Mouse (Mus musculus) left cerebral cortex, adult 2 months (tissue): ENCODE measurements at regions not wholly inside any gene's neighbourhood (a gene's known extent, or its start where the extent isn't known, plus 50 kb on each side); places are given as distances from the start of the nearest gene placed in this dataset.

Experiments used
- DNase-seq, 2 experiments: peaks; one replicate each; pipeline ENCODE4 v3.0.0; 2021 to 2022; ENCODE audit warnings: low spot score in 2 of 2, mixed read lengths in 1 of 2; ENCODE audit errors: extremely low spot score in 1 of 2
- H3K27ac ChIP-seq: fragments of 200-600 bp; 2 replicates; pipeline ENCODE4 v1.8.1; 2022
- H3K4me3 ChIP-seq: fragments of 200-600 bp; 2 replicates; pipeline ENCODE4 v1.8.1; 2022
- CTCF ChIP-seq: fragments of 200-600 bp; IDR thresholded peaks from 2 replicates; pipeline ENCODE4 v1.8.1; 2022; ENCODE audit warnings: antibody characterized with exemption, mild to moderate bottlenecking, moderate library complexity
- intact Hi-C: fragments of 180-260 bp; cut with DNase I; formaldehyde crosslinking; loops from one replicate; pipeline ENCODE4 v1.15.1; 2025

DNA sequence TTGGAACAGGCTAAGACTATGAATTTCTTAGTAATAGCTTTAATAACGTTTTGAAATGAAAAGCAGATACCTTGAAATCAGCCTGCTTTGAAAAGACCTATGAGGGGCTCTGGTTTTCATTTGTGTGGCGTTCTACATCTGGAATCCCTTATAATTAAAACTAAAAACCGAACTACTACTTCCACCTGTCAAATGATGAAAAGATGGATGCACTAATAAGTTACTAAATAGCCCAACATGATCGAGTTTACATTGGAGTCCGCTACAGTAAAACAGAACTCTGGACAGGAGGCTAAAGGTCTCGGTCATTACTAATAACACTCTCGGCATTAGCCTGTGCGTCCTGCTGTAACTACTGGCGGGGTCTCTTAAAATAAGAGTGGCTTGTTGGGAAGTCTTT is 154.3 kb upstream of the Cdkn3 start:
- Histone ChIP-seq H3K4me3 (no peak overlapping the region), H3K27ac (no peak overlapping the region)
- intact Hi-C loops, result no loop called here
- TF ChIP-seq CTCF, result no peak
- no peak for DNase-seq

DNA sequence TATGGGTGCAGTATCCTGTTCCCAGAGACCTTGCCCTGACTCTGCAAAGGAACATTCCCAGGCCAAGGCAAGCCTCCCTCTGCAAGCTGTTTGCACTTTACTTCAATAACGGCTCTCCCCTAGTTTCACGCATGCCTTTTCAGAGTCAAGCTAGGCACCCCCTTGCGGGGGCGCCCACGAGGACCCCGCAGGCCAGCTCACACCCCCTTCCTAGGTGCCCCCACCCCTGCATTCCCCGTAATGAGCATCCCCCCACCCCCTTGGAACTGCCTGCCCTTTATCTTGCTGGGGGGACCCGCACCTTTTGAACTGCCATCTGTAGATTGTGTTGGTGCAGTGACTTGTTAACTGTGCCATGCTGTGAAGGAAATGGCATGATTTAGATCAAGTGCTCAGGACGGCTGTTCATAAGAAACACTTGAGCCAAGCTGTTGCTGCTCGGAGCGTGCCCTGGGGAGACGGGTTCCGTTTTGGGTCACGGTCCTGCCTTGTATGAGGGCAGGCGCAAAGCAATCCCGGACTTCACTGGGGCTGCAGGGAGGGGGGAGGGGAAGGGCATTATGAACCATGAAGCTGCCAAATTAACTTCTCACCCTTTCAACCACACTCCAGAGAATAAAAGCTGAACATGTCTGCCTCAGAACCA is 155.3 kb upstream of the Cdkn3 start:
- no peak for TF ChIP-seq CTCF
- no peak for DNase-seq
- H3K4me3 ChIP-seq, result no peak overlapping the region
- intact Hi-C loops, result no loop called here
- H3K27ac ChIP-seq, result no peak overlapping the region

DNA sequence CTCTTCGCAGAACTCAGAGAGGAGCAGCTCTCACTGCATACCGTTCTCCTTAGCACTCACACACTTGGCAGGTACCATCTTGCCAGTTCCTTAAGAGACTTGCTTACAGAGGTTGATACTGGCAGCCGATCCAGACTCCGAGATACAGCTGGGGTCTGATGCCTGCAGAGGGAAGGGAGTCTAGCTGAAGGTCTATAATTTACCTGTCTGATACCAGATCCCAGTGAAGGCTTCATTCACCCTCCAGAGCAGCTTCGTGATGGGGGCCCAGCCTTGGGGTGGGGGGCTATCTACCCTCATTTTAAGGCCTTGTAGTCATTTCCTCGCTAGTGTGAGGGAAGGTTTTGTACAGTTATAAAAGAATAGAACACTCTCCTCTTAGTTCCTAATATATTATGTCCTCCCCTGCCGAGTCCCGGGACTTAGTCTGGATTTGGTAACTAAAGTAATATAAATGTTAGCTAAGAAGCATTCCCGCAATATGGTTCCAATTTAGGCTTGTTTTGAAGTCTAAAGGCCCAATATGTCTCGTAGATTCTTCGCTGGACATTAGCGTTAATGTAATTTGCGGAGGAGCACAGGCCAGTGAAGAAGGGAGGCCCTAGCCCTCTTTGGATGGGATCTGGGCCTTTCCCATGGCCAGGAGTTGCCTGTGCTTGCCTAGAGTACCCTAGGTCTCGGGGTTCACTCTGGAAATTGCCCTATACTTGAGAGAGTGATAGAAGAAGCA is 156.0 kb upstream of the Cdkn3 start:
- H3K27ac ChIP-seq, result no peak overlapping the region
- TF ChIP-seq CTCF, result no peak
- DNase-seq, result no peak
- intact Hi-C loops, result no loop called here
- H3K4me3 ChIP-seq, result no peak overlapping the region

DNA sequence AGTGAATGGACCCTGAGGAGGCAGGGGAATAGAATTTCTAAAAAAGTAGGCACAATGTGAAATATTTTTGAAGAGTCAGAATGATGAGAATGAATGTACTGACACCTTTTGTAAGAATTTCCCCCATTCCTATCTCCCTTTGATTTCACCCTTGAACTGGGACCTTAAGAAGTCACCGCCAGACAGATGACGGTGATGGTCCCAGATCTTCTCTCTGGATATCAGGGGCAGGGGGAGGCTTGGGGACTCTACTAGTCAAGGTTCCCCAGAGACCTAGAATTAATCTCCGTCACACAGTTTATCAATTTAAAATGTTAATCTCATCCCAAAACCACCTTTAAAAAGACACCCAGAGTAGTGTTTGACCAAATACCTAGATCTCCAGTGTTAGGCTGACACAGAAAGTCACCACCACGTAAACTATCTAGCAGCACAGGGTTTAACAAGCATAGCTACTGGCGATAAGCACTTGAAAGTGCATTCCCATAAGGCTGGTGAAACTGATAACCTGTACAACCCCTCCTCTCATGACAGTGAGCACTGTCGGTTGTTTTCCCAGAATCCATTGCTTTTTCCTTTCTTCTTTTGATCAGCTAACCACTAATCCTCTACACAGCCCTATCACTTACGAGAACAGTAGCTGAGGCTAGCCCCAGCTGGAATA is 163.5 kb upstream of the Cdkn3 start:
- Histone ChIP-seq H3K4me3 (no peak overlapping the region), H3K27ac (no peak overlapping the region)
- DNase-seq, result no peak
- TF ChIP-seq CTCF, result no peak
- intact Hi-C loops, result no loop called here

DNA sequence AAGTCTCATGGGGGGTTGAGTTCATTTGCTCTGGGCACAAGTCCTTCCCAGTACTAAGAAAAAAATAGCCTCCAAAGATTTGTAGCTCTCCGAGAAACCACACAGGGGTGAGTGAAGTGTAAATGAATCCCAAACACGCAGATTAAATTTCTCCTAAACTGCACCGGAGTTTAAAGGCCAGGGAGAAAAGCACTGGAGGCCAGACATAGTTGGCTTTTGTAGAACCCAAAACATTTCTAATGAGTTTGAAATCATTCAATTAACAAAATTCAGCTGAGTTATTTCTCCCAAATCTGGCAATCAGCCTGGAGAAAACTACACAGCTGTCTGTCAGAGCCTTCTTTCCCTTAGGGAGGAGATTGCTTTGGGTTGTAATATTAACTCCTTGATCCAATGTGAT is 166.2 kb upstream of the Cdkn3 start:
- intact Hi-C loops, result no loop called here
- DNase-seq, result no peak
- no peak for TF ChIP-seq CTCF
- no peak overlapping the region for H3K27ac ChIP-seq
- H3K4me3 ChIP-seq, result no peak overlapping the region

DNA sequence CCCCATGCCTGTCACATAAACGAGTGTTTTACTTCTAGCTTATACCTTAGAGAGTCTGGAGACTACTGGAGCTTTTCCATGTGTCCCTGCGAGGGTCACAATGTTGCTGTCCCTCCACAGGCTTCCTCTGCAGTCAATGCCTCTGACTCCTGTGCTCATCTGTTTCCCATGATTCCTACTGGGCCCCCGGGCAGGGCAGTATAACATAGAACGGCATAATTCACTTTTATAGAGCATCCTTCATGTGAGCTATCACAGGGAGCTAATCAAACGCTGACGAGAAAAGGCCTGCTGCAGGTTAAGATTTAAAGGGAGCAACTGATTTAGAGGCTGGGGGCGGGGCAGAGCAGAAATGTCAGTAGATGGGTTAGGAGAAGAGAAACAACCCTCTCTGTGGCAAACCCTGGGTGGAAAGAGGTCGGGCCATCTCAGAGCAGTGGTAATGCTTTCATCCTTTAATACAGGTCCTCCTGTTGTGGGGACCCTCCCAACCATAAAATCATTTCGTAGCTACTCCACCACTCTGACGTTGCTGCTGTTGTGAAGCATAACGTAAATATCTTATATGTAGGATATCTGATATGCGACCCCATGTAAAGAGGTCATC is 168.5 kb upstream of the Cdkn3 start:
- H3K4me3 ChIP-seq, result no peak overlapping the region
- H3K27ac ChIP-seq, result no peak overlapping the region
- DNase-seq, result no peak
- TF ChIP-seq CTCF, result no peak
- intact Hi-C loops, result no loop called here

DNA sequence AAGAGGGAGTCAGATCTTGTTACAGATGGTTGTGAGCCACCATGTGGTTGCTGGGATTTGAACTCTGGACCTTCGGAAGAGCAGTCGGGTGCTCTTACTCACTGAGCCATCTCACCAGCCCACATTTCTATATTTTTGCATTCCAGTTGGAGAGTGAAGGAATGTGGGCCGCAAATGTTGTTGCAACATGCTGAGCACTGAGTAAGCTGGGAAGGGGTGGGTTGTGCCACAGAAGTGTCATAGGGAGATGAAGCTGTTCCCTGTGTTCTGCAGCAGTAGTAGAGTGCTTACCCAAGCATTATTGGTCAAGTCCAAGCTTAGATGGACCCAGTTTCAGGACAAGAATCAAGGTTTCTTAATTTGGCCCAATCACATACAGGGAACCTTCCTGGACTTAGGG is 169.1 kb upstream of the Cdkn3 start:
- Histone ChIP-seq H3K27ac (no peak overlapping the region), H3K4me3 (no peak overlapping the region)
- DNase-seq, result no peak
- no peak for TF ChIP-seq CTCF
- intact Hi-C loops, result no loop called here

DNA sequence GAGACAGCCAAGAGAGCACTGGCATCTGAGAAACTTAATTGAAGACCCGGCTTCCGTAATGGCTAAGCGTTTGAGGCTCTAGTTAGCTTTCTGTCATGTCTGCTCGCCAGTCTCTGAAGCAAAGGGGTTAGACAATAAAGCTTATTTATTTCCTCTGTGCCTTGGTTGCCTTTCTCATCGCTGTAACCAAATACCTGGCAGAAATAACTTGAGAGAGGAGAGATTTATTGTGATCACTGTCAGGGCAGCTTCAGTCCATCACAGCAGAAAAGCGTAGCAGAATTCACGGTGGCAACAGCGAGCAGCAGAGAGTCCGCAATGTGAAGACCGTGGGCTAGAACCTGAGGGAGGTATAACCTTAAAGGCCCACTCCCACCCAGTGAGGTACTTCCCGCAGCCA is 174.2 kb upstream of the Cdkn3 start:
- intact Hi-C loops, result no loop called here

DNA sequence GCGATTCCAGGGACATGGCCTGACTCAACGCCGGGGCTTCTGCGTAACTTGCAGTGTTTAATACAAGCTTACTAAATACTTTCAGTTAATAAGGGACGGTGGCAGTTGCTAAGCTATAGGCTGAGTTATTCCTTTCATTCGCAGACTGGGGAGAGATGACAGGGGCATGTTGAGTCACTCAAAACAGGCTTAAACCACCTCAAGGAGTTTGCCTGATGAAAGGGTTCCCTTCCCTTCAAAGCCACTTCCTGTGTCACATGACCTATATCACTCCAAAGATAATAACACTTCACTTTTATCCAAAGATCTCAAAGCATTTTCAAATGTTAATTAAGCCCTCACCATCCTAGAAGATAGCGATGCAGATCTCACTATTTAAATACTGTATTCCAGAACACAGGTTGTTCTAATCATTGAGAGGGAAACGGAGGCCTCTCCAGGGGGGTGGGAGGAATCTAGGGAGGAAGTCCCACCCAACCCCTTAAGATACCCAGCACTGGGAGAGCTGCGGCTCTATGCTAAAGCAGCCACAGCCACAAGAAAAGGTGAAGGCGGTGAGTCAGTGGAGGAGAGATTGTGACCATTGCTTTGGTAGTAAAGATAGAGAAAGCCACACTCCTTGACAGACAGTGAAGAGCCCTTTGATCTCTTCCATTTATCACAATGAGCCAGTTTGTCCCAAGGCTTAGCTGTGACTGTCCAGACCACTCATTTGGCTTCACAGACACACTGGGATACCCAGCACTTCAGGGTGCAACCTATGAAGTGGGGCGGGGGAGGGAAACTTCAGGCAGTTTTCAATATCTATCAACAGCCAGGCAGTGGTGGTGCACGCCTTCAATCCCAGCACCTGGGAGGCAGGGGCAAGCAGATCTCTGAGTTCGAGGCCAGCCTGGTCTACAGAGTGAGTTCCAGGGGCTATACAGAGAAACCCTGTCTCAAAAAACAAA is 182.0 kb upstream of the Cdkn3 start:
- no peak overlapping the region for H3K4me3 ChIP-seq
- no peak for TF ChIP-seq CTCF
- H3K27ac ChIP-seq, result no peak overlapping the region
- no peak for DNase-seq
- intact Hi-C loops, result no loop called here

More for the DNA sequence above, 174.2 kb upstream of the Cdkn3 start:
- no peak for TF ChIP-seq CTCF
- DNase-seq, result no peak
- H3K27ac ChIP-seq, result no peak overlapping the region
- no peak overlapping the region for H3K4me3 ChIP-seq

DNA sequence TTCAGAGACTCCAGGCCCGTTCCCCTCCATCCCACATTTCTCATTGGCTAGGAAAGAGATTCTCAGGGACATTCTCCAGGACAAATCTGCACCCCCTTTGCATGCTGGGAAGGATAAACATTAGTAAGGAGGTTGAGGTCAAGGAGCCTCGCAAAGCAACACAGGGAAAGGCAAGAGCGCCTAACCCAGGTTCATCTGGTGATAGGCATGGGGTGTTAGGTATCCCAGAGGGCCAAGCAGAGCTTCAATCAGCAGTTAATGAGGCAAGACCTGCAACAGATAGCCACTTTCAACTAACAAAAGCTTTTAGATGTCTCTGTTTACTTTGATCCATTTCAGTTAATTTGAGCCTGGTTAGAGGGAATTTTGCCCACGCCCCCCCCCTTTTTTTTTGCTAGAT is 184.5 kb upstream of the Cdkn3 start:
- H3K4me3 ChIP-seq, result no peak overlapping the region
- no peak overlapping the region for H3K27ac ChIP-seq
- TF ChIP-seq CTCF, result no peak
- intact Hi-C loops, result no loop called here
- DNase-seq, result no peak

DNA sequence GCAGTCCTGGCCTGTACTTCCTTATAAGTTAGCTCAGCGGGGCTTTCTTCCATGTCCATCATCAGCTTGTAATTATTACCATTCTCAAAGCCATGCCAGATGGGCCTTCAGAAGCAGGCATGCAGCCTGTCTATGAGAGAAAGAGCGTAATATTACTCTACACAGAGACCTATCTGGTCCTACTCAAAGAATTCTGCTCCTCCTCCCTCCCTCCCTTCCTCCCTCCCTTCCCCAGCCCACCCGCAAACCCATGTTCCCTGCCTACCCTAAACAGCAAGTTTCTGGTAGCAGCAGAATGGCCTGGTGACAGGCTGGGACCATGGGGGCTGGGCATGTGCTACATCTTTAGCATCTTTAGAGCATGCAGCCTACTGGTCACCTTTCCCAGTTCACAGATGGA is 184.9 kb upstream of the Cdkn3 start:
- H3K4me3 ChIP-seq, result no peak overlapping the region
- intact Hi-C loops, result no loop called here
- TF ChIP-seq CTCF, result no peak
- no peak overlapping the region for H3K27ac ChIP-seq
- DNase-seq, result no peak
